Mouse (Mus musculus) myocyte (in vitro differentiated cells): ENCODE results near the gene Cntn6. TPM values are rescaled to one million over a fixed set of nuclear protein-coding genes. Genes with fewer than 3 reads are reported as not detected.

Source experiments
- H3K27me3 ChIP-seq: one replicate; pipeline ENCODE4 v1.6.1; 2011; ENCODE audit not compliant: control insufficient read depth, insufficient read depth, insufficient read length
- H3K36me3 ChIP-seq: one replicate; pipeline ENCODE4 v1.6.1; 2011; ENCODE audit not compliant: control insufficient read depth, insufficient read depth
- H3K4me2 ChIP-seq: one replicate; pipeline ENCODE4 v1.6.1; 2011; ENCODE audit warnings: low read depth, control low read depth
- H3K4me3 ChIP-seq: one replicate; pipeline ENCODE4 v1.5.1; 2011; ENCODE audit warnings: mild to moderate bottlenecking, control low read depth, moderate library complexity
- H3K79me2 ChIP-seq: one replicate; pipeline ENCODE4 v1.6.1; 2011; ENCODE audit not compliant: control insufficient read depth, insufficient read depth
- H3ac ChIP-seq: one replicate; pipeline ENCODE4 v1.6.1; 2011; ENCODE audit not compliant: control insufficient read depth, insufficient read length
- CEBPB ChIP-seq: IDR thresholded peaks from 2 replicates; pipeline ENCODE4 v1.6.1; 2011; ENCODE audit warnings: mild to moderate bottlenecking, moderate library complexity; ENCODE audit not compliant: poor library complexity, insufficient read depth, severe bottlenecking
- E2F4 ChIP-seq: IDR thresholded peaks from one replicate; pipeline ENCODE4 v1.6.1; 2011; ENCODE audit warnings: mild to moderate bottlenecking, control low read depth, moderate library complexity; ENCODE audit not compliant: insufficient read depth
- MAX ChIP-seq: IDR thresholded peaks from one replicate; pipeline ENCODE4 v1.6.1; 2011; ENCODE audit warnings: low read depth, mild to moderate bottlenecking, control low read depth
- MYOD1 ChIP-seq, 3 experiments: IDR thresholded peaks; one replicate each; pipeline ENCODE4 v1.6.1; 2011; ENCODE audit warnings: control low read depth in 2 of 3, low read depth in 2 of 3, mild to moderate bottlenecking in 2 of 3, moderate library complexity in 1 of 3; ENCODE audit not compliant: insufficient read length in 2 of 3, control insufficient read depth in 1 of 3
- MYOG ChIP-seq, 3 experiments: IDR thresholded peaks; one replicate each; pipeline ENCODE4 v1.6.1; 2011; ENCODE audit warnings: control low read depth in 2 of 3, low read depth in 2 of 3, mild to moderate bottlenecking in 2 of 3; ENCODE audit not compliant: insufficient read length in 2 of 3, control insufficient read depth in 1 of 3, insufficient read depth in 1 of 3
- POLR2A ChIP-seq: IDR thresholded peaks from one replicate; pipeline ENCODE4 v1.6.1; 2011; ENCODE audit warnings: low read depth, mild to moderate bottlenecking, control low read depth, moderate library complexity; ENCODE audit not compliant: insufficient read length
- POLR2AphosphoS2 ChIP-seq: IDR thresholded peaks from one replicate; pipeline ENCODE4 v1.6.1; 2011; ENCODE audit warnings: low read depth, control low read depth; ENCODE audit not compliant: insufficient read length
- REST ChIP-seq: IDR thresholded peaks from one replicate; pipeline ENCODE4 v1.6.1; 2011; ENCODE audit warnings: mild to moderate bottlenecking, control low read depth, moderate library complexity; ENCODE audit not compliant: insufficient read depth, insufficient read length
- SRF ChIP-seq: IDR thresholded peaks from one replicate; pipeline ENCODE4 v1.6.1; 2011; ENCODE audit warnings: low read depth; ENCODE audit not compliant: control insufficient read depth, insufficient read length
- TCF12 ChIP-seq: IDR thresholded peaks from one replicate; pipeline ENCODE4 v1.6.1; 2011; ENCODE audit warnings: mild to moderate bottlenecking, control low read depth; ENCODE audit not compliant: poor library complexity, insufficient read depth, severe bottlenecking
- TCF3 ChIP-seq: IDR thresholded peaks from one replicate; pipeline ENCODE4 v1.6.1; 2011; ENCODE audit warnings: low read depth, control low read depth; ENCODE audit not compliant: insufficient read length
- USF1 ChIP-seq: IDR thresholded peaks from one replicate; pipeline ENCODE4 v1.6.1; 2011; ENCODE audit warnings: low read depth, mild to moderate bottlenecking, control low read depth, moderate library complexity
- polyA plus RNA-seq: library from polyadenylated mRNA; unstranded; fragments of >200 nt; fragmentation: generic; extraction: Trizol; gene quantifications from one replicate; pipeline ENCODE4 v1.2.1, GENCODE M21; 2012; ENCODE audit warnings: missing spikeins

Gene Cntn6
- polyA plus RNA-seq, 1 experiment: not detected

GRCm38 (mm10) chr6:104734256-104734655 is 241.7 kb downstream of the Cntn6 start:
- Histone ChIP-seq H3K27me3 (no peaks in the 10 kb centered on the region), H3ac (no peak overlapping the region), H3K79me2 (no peaks in the 10 kb centered on the region), H3K36me3 (no peaks in the 10 kb centered on the region), H3K4me3 (no peak overlapping the region), H3K4me2 (no peak overlapping the region)
- TF ChIP-seq MYOD1 (IDR thresholded peaks at IDR 0.05; ENCODE audit: control insufficient read depth in 1 of 3, insufficient read length in 2 of 3, low read depth in 2 of 3) (no peak), CEBPB (no peak), TCF3 (no peak), POLR2A (no peak)

GRCm38 (mm10) chr6:104738999-104739398 is 246.4 kb downstream of the Cntn6 start:
- TF ChIP-seq E2F4 (no peak), MYOG (IDR thresholded peaks at IDR 0.05; ENCODE audit: control insufficient read depth in 1 of 3, insufficient read depth in 1 of 3, insufficient read length in 2 of 3, low read depth in 2 of 3) (no peak), CEBPB (no peak), POLR2A (no peak), TCF3 (no peak), SRF (no peak), MYOD1 (IDR thresholded peaks at IDR 0.05; ENCODE audit: control insufficient read depth in 1 of 3, insufficient read length in 2 of 3, low read depth in 2 of 3) (no peak), REST (no peak)
- no peaks in the 10 kb centered on the region for H3K79me2 ChIP-seq
- H3K36me3 ChIP-seq: no peaks in the 10 kb centered on the region
- H3K4me2 ChIP-seq: no peak overlapping the region
- H3K4me3 ChIP-seq: no peak overlapping the region
- H3ac ChIP-seq: no peak overlapping the region
- no peaks in the 10 kb centered on the region for H3K27me3 ChIP-seq

GRCm38 (mm10) chr6:104758125-104758524 is 265.5 kb downstream of the Cntn6 start:
- TF ChIP-seq TCF3 (no peak), POLR2A (no peak), TCF12 (no peak), POLR2AphosphoS2 (no peak), MAX (no peak), MYOD1 (IDR thresholded peaks at IDR 0.05; ENCODE audit: control insufficient read depth in 1 of 3, insufficient read length in 2 of 3, low read depth in 2 of 3) (no peak), CEBPB (no peak), REST (no peak), E2F4 (no peak), SRF (no peak), USF1 (no peak), MYOG (IDR thresholded peaks at IDR 0.05; ENCODE audit: control insufficient read depth in 1 of 3, insufficient read depth in 1 of 3, insufficient read length in 2 of 3, low read depth in 2 of 3) (no peak)
- Histone ChIP-seq H3K36me3 (no peaks in the 10 kb centered on the region), H3K27me3 (no peaks in the 10 kb centered on the region), H3K4me2 (no peak overlapping the region), H3K79me2 (no peaks in the 10 kb centered on the region), H3K4me3 (no peak overlapping the region), H3ac (no peak overlapping the region)

- Histone ChIP-seq H3K27me3 (no peaks in the 10 kb centered on the region), H3K36me3 (no peaks in the 10 kb centered on the region), H3K4me2 (no peak overlapping the region), H3ac (no peak overlapping the region), H3K4me3 (no peak overlapping the region), H3K79me2 (no peaks in the 10 kb centered on the region)
- no peak for TF ChIP-seq SRF
- TF ChIP-seq REST: no peak
- TF ChIP-seq E2F4: no peak
- no peak for TF ChIP-seq TCF12
- no peak for TF ChIP-seq USF1
- TF ChIP-seq MYOD1 (IDR thresholded peaks at IDR 0.05; ENCODE audit: control insufficient read depth in 1 of 3, insufficient read length in 2 of 3, low read depth in 2 of 3): no peak
- no peak for TF ChIP-seq MYOG (IDR thresholded peaks at IDR 0.05; ENCODE audit: control insufficient read depth in 1 of 3, insufficient read depth in 1 of 3, insufficient read length in 2 of 3, low read depth in 2 of 3)
- no peak for TF ChIP-seq POLR2A
- TF ChIP-seq POLR2AphosphoS2: no peak
- no peak for TF ChIP-seq TCF3
- TF ChIP-seq MAX: no peak
- TF ChIP-seq CEBPB: no peak
Measured at GRCm38 (mm10) chr6:104761226-104761625, 268.6 kb downstream of the Cntn6 start.

GRCm38 (mm10) chr6:104783891-104784290 is 291.3 kb downstream of the Cntn6 start:
- Histone ChIP-seq H3ac (no peak overlapping the region), H3K79me2 (no peaks in the 10 kb centered on the region), H3K4me2 (no peak overlapping the region), H3K36me3 (no peaks in the 10 kb centered on the region), H3K4me3 (no peak overlapping the region), H3K27me3 (no peaks in the 10 kb centered on the region)
- TF ChIP-seq CEBPB: no peak
- no peak for TF ChIP-seq TCF3
- no peak for TF ChIP-seq E2F4
- no peak for TF ChIP-seq POLR2A
- no peak for TF ChIP-seq MAX
- TF ChIP-seq REST: no peak
- no peak for TF ChIP-seq MYOD1 (IDR thresholded peaks at IDR 0.05; ENCODE audit: control insufficient read depth in 1 of 3, insufficient read length in 2 of 3, low read depth in 2 of 3)
- no peak for TF ChIP-seq USF1
- no peak for TF ChIP-seq TCF12
- no peak for TF ChIP-seq POLR2AphosphoS2
- no peak for TF ChIP-seq SRF
- TF ChIP-seq MYOG (IDR thresholded peaks at IDR 0.05; ENCODE audit: control insufficient read depth in 1 of 3, insufficient read depth in 1 of 3, insufficient read length in 2 of 3, low read depth in 2 of 3): no peak
